Mouse (Mus musculus) neural tube, embryonic 12.5 days (tissue): ENCODE results near the gene Pip4k2a. TPM values are rescaled to one million over a fixed set of nuclear protein-coding genes. Genes with fewer than 3 reads are reported as not detected.

ENCODE experiments used
- ATAC-seq: fragments of 200-750 bp; cut with Nextera tagmentation; 2 replicates; pipeline ENCODE4 v1.8.0; 2017; ENCODE audit warnings: low read depth, mild to moderate bottlenecking, moderate TSS enrichment, moderate library complexity; ENCODE audit not compliant: low FRiP score
- H3K27ac ChIP-seq: fragments of 300-500 bp; sonication (generic); 2 replicates; pipeline ENCODE4 v1.5.1; 2016
- H3K27me3 ChIP-seq: fragments of 300-500 bp; sonication (generic); replicated peaks from 2 replicates; pipeline ENCODE4 v1.6.1; 2016; ENCODE audit warnings: mild to moderate bottlenecking
- H3K36me3 ChIP-seq: fragments of 300-500 bp; sonication (generic); 2 replicates; pipeline ENCODE4 v1.6.1; 2016; ENCODE audit warnings: mild to moderate bottlenecking
- H3K4me1 ChIP-seq: fragments of 300-500 bp; sonication (generic); 2 replicates; pipeline ENCODE4 v1.6.1; 2016
- H3K4me2 ChIP-seq: fragments of 300-500 bp; sonication (generic); replicated peaks from 2 replicates; pipeline ENCODE4 v1.6.1; 2016; ENCODE audit warnings: mild to moderate bottlenecking
- H3K4me3 ChIP-seq: fragments of 300-500 bp; sonication (generic); 2 replicates; pipeline ENCODE4 v1.5.1; 2016
- H3K9ac ChIP-seq: fragments of 300-500 bp; sonication (generic); 2 replicates; pipeline ENCODE4 v1.6.1; 2016; ENCODE audit warnings: mild to moderate bottlenecking
- H3K9me3 ChIP-seq: fragments of 300-500 bp; sonication (generic); 2 replicates; pipeline ENCODE4 v1.6.1; 2016; ENCODE audit warnings: mild to moderate bottlenecking
- WGBS: fragments of 180-500 bp; shearing (Covaris S2); methylation state at CpG from one replicate; pipeline ENCODE4 v1.1.7; 2016; 5-methylcytosine and 5-hydroxymethylcytosine counted together
- polyA plus RNA-seq: library from polyadenylated mRNA; unstranded; fragments of >200 nt; fragmentation: Nextera tagmentation; extraction: Ambion mirVana; gene quantifications from 2 replicates; pipeline ENCODE4 v1.2.1, GENCODE M21; 2016

The Pip4k2a gene
- polyA plus RNA-seq, 1 experiment from 2014 or later = 15.1 TPM

DNA sequence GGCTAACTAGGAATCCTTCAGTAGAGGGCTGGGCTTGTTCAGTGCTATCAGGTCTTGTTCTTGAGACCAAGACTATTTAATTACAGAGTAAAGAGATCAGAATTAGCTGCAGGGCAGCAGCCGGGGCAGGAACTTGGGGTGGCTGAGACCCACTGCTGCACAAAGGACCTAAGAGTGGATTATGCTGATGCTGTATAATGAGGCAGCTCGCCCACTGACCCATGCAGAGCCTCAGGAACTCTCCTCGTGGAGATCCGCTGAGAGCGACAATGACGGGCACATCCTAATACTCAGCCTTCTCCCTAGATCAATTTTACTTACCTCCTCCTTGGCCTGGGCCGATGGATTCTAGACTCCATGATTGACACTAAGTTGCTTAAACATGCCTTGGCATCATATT is 64.5 kb downstream of the Pip4k2a start:
- ATAC-seq = peak; percentile 66; the same call in 1 of the 2 replicates
- 40% methylated on average over 7 of the region's 7 CpGs for WGBS
- Histone ChIP-seq H3K4me3 (no peak overlapping the region), H3K9me3 (no peaks in the 10 kb centered on the region), H3K9ac (no peak overlapping the region), H3K27me3 (no peaks in the 10 kb centered on the region), H3K4me1 (peaks cover 12% of the 10 kb centered on the region; the same call in 1 of the 2 replicates), H3K27ac (no peak overlapping the region), H3K36me3 (no peaks in the 10 kb centered on the region), H3K4me2 (no peak overlapping the region)

DNA sequence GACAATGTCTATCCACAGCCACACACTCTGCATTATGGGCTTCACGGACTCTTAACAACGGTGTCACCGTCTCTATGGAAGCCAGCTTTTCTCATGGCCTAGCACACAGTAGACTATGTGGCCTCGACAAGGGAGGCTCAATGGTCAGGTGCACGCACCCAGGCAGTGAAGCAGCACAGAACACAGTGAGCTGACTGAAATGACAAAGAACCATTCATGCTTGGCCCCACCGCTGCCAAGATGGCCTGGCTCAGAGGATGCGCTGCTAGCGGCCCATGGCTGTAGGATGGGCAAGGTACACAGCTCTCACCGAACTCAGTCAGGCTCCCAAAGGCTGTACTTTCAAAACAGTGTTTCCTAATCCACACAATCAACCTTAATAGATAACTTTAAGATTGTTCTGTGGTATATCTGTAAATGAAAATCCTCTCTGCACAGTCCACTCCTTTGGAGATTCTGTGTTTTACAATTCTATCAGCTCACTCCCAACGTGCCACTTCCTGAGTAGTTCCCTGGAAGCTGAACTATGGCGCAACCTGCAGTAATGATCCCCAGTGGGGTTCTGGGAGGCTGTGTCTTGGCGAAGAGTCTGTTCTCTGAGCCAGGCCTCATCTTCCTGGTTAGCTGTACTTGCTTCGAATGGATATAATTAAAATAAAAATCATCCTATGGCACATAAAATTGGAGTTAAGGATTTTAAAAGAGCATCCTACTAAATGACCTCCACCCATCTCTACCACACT is 67.4 kb downstream of the Pip4k2a start:
- Histone ChIP-seq H3K4me3 (no peak overlapping the region), H3K27ac (no peak overlapping the region), H3K36me3 (no peaks in the 10 kb centered on the region), H3K9ac (no peak overlapping the region), H3K27me3 (no peaks in the 10 kb centered on the region), H3K4me1 (peaks cover 8% of the 10 kb centered on the region; the same call in 1 of the 2 replicates), H3K4me2 (no peak overlapping the region), H3K9me3 (no peaks in the 10 kb centered on the region)
- 88% methylated on average over 13 of the region's 13 CpGs for WGBS
- no peak for ATAC-seq

- Histone ChIP-seq H3K36me3 (no peaks in the 10 kb centered on the region), H3K9ac (no peak overlapping the region), H3K4me1 (peaks cover 8% of the 10 kb centered on the region; the same call in 1 of the 2 replicates), H3K27me3 (no peaks in the 10 kb centered on the region), H3K9me3 (no peaks in the 10 kb centered on the region), H3K27ac (no peak overlapping the region), H3K4me2 (no peak overlapping the region), H3K4me3 (no peak overlapping the region)
- ATAC-seq = no peak
- WGBS = 91% methylated on average over 7 of the region's 7 CpGs
These were observed 69.2 kb downstream of the Pip4k2a start for GRCm38 (mm10) chr2:18928597-18929257.

DNA sequence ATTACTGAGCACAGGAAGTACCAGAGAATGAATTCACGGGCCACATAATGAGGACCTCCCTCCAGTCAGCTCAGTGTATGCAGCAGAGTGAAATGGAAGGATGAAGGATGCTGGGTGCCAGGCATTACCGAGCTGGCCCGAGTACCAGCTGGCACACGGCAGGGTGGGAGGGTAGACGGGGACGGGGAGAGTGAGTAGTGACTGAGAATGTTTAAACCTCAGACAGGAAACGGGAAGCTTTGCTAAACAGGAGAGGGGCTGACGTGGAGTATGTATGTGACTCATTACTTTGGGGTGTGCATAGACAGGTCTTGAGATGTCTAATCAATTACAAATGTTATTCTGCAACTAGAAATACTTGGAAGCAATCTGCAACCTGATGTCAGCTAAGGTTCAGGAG is 69.7 kb downstream of the Pip4k2a start:
- no peak for ATAC-seq
- Histone ChIP-seq H3K27me3 (no peaks in the 10 kb centered on the region), H3K4me3 (no peak overlapping the region), H3K27ac (no peak overlapping the region), H3K9me3 (no peaks in the 10 kb centered on the region), H3K9ac (no peak overlapping the region), H3K4me2 (no peak overlapping the region), H3K4me1 (0 out of 2 replicates have a peak, but pooled peaks cover 3% of the 10 kb centered on the region), H3K36me3 (no peaks in the 10 kb centered on the region)
- WGBS = 83% methylated on average over 8 of the region's 8 CpGs

- no peaks in the 10 kb centered on the region for H3K9me3 ChIP-seq
- no peaks in the 10 kb centered on the region for H3K27me3 ChIP-seq
- 57% methylated on average over 17 of the region's 17 CpGs for WGBS
- no peak overlapping the region for H3K4me2 ChIP-seq
- H3K4me3 ChIP-seq = no peak overlapping the region
- H3K4me1 ChIP-seq = no peaks in the 10 kb centered on the region
- no peak overlapping the region for H3K9ac ChIP-seq
- ATAC-seq = no peak
- no peaks in the 10 kb centered on the region for H3K36me3 ChIP-seq
- H3K27ac ChIP-seq = no peak overlapping the region
These were observed 73.9 kb downstream of the Pip4k2a start for GRCm38 (mm10) chr2:18923806-18924595.

DNA sequence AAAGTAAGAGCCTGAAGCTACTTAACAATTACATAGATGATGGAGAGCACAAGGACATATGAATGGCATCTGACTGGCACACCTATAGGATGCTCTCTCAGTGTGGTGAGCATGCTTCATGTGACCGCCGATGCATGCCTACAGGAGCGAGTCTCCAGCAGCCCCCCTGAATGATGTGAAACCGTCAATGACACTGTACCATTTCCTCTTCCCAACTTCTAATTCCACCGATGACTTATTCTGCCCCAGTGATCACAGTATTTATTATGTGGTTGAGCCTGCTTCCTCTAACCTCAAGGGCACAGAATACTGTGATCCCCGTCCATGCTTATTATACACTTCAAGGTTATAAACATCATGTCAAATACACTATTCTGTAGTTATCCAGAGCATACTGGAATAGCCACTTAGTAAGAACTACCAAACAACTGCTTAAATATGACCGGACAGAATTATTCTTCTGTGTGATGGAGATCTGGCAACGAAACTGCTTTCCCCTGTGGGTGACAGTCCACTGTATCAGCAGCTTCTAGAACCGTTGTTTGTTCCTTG is 74.8 kb downstream of the Pip4k2a start:
- WGBS = 88% methylated on average over 9 of the region's 9 CpGs

GRCm38 (mm10) chr2:18921570-18922180 is 76.3 kb downstream of the Pip4k2a start:
- Histone ChIP-seq H3K27ac (no peak overlapping the region), H3K4me1 (no peaks in the 10 kb centered on the region), H3K4me2 (no peak overlapping the region), H3K36me3 (no peaks in the 10 kb centered on the region), H3K9ac (no peak overlapping the region), H3K4me3 (no peak overlapping the region), H3K9me3 (no peaks in the 10 kb centered on the region), H3K27me3 (no peaks in the 10 kb centered on the region)
- 82% methylated on average over 1 of the region's 1 CpGs for WGBS
- no peak for ATAC-seq

More for the DNA sequence above, 74.8 kb downstream of the Pip4k2a start:
- H3K36me3 ChIP-seq = no peaks in the 10 kb centered on the region
- no peak overlapping the region for H3K4me3 ChIP-seq
- ATAC-seq = no peak
- no peak overlapping the region for H3K4me2 ChIP-seq
- no peak overlapping the region for H3K27ac ChIP-seq
- no peak overlapping the region for H3K9ac ChIP-seq
- H3K27me3 ChIP-seq = no peaks in the 10 kb centered on the region
- no peaks in the 10 kb centered on the region for H3K4me1 ChIP-seq
- H3K9me3 ChIP-seq = no peaks in the 10 kb centered on the region

DNA sequence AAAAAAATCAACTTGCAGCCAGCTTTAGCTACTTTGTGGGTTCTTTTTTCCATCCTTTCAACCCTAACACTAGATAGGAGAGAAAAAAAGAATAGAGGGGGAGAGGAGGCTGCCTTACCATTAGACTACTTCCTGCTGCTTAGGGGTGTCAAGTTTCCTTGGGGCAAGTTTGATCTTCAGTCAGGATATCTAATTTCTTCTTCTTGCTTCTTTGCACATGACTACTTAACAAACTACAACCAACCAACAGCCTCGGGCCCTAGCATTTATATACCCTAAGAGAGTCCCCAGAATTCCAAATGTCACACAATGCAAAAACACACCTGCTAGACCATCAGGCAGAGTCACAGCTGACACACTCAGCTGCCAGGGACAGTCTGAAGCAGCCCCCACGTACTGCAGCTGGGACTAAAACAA is 77.5 kb downstream of the Pip4k2a start:
- H3K27ac ChIP-seq = no peak overlapping the region
- H3K4me2 ChIP-seq = no peak overlapping the region
- no peak for ATAC-seq

GRCm38 (mm10) chr2:18919797-18920354 is 78.0 kb downstream of the Pip4k2a start:
- Histone ChIP-seq H3K9me3 (no peaks in the 10 kb centered on the region), H3K4me2 (no peak overlapping the region), H3K27me3 (no peaks in the 10 kb centered on the region), H3K36me3 (no peaks in the 10 kb centered on the region), H3K4me1 (no peaks in the 10 kb centered on the region), H3K27ac (no peak overlapping the region), H3K4me3 (no peak overlapping the region), H3K9ac (no peak overlapping the region)
- ATAC-seq = peak; percentile 69
- WGBS = 44% methylated on average over 5 of the region's 5 CpGs

More for the DNA sequence above, 77.5 kb downstream of the Pip4k2a start:
- Histone ChIP-seq H3K36me3 (no peaks in the 10 kb centered on the region), H3K4me1 (no peaks in the 10 kb centered on the region), H3K9me3 (no peaks in the 10 kb centered on the region), H3K4me3 (no peak overlapping the region), H3K27me3 (no peaks in the 10 kb centered on the region), H3K9ac (no peak overlapping the region)
- WGBS = 43% methylated on average over 2 of the region's 2 CpGs

DNA sequence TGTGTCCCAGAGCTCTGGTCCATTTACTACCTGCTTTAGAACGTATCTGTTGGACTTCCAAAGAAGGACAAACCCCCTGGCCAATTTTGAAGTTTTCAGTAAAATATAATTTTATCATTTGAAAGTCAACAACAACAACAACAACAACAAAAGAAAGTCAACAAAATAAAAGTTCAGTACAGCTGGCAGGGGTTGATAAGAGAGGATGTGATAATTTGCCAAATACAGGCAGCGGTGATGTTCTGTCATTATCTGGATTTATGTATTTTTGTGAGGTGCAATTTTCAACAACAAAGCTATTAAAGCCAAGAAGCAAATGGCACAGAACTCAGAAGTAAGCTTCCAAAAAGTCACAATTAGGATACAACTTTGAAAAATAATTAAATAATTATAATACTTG is 80.1 kb downstream of the Pip4k2a start:
- no peaks in the 10 kb centered on the region for H3K36me3 ChIP-seq
- H3K9ac ChIP-seq = no peak overlapping the region
- no peak overlapping the region for H3K4me2 ChIP-seq
- H3K4me1 ChIP-seq = no peaks in the 10 kb centered on the region
- no peaks in the 10 kb centered on the region for H3K9me3 ChIP-seq
- 91% methylated on average over 2 of the region's 2 CpGs for WGBS
- H3K27ac ChIP-seq = no peak overlapping the region
- no peak for ATAC-seq
- H3K27me3 ChIP-seq = no peaks in the 10 kb centered on the region
- H3K4me3 ChIP-seq = no peak overlapping the region

GRCm38 (mm10) chr2:18917380-18917750 is 80.6 kb downstream of the Pip4k2a start:
- ATAC-seq = no peak

More at GRCm38 (mm10) chr2:18917380-18917750, 80.6 kb downstream of the Pip4k2a start:
- Histone ChIP-seq H3K4me3 (no peak overlapping the region), H3K4me1 (no peaks in the 10 kb centered on the region), H3K36me3 (no peaks in the 10 kb centered on the region), H3K27me3 (no peaks in the 10 kb centered on the region), H3K9ac (no peak overlapping the region), H3K9me3 (no peaks in the 10 kb centered on the region), H3K4me2 (no peak overlapping the region), H3K27ac (no peak overlapping the region)
- 86% methylated on average over 1 of the region's 1 CpGs for WGBS
